Mouse (Mus musculus) small intestine, adult 2 months (tissue): ENCODE measurements around the gene Wdr18. TPM values are rescaled to one million over a fixed set of nuclear protein-coding genes. Genes with fewer than 3 reads are reported as not detected.
A peak's percentile ranks its signal among the peaks of the same experiment; 100 is the strongest.

Experiments
- H3K27ac ChIP-seq: fragments of 200-500 bp; 2 replicates; pipeline ENCODE4 v1.5.1; 2012; ENCODE audit warnings: low read depth, low read length, control low read depth, inconsistent platforms; ENCODE audit not compliant: insufficient read depth
- H3K27me3 ChIP-seq: fragments of 200-500 bp; 2 replicates; pipeline ENCODE4 v1.6.1; 2012; ENCODE audit warnings: mild to moderate bottlenecking, moderate library complexity, low read length, inconsistent platforms; ENCODE audit not compliant: control insufficient read depth, insufficient read depth
- H3K36me3 ChIP-seq: fragments of 200-500 bp; 2 replicates; pipeline ENCODE4 v1.6.1; 2012; ENCODE audit warnings: mild to moderate bottlenecking, low read length, control low read depth, inconsistent platforms; ENCODE audit not compliant: control insufficient read depth, insufficient read depth
- H3K4me1 ChIP-seq: fragments of 200-500 bp; 2 replicates; pipeline ENCODE4 v1.6.1; 2012; ENCODE audit warnings: low read length, inconsistent platforms, mixed read lengths; ENCODE audit not compliant: control insufficient read depth, insufficient read depth, insufficient read length
- H3K4me3 ChIP-seq: fragments of 200-500 bp; 2 replicates; pipeline ENCODE4 v1.5.1; 2012; ENCODE audit warnings: low read depth, mild to moderate bottlenecking, control low read depth, inconsistent platforms, low read length, moderate library complexity
- CTCF ChIP-seq: fragments of 200-500 bp; IDR thresholded peaks from 2 replicates; pipeline ENCODE4 v1.5.1; 2012; ENCODE audit warnings: low read depth, mild to moderate bottlenecking, control low read depth, inconsistent platforms, low read length, moderate library complexity, mixed read lengths; ENCODE audit not compliant: insufficient replicate concordance, insufficient read length; ENCODE audit errors: extremely low read depth
- POLR2A ChIP-seq: fragments of 200-500 bp; IDR thresholded peaks from 2 replicates; pipeline ENCODE4 v1.6.1; 2012; ENCODE audit warnings: low read depth, mild to moderate bottlenecking, control low read depth, inconsistent platforms, low read length, moderate library complexity
- WGBS: fragments of 180-500 bp; shearing (Covaris S2); methylation state at CpG from one replicate; pipeline ENCODE4 v1.1.7; 2018; 5-methylcytosine and 5-hydroxymethylcytosine counted together
- polyA plus RNA-seq: library from polyadenylated mRNA; depleted of rRNA; stranded (reverse); fragments of >200 nt; gene quantifications from 2 replicates; pipeline ENCODE4 v1.2.3, GENCODE M21; 2012

Wdr18 gene
- polyA plus RNA-seq, 1 experiment = 44.6 TPM

- peak; percentile 32; the same call in 1 of the 2 replicates for TF ChIP-seq POLR2A
- no peak for TF ChIP-seq CTCF
- Histone ChIP-seq H3K4me1 (peaks cover 3% of the 10 kb centered on the region; the same call in 1 of the 2 replicates), H3K27me3 (no peaks in the 10 kb centered on the region; the same call in 1 of the 2 replicates), H3K4me3 (no peak overlapping the region), H3K27ac (no peak overlapping the region), H3K36me3 (peaks cover 36% of the 10 kb centered on the region)
- 84% methylated on average over 5 of the region's 5 CpGs for WGBS
Observed at GRCm38 (mm10) chr10:79965325-79965724, 5.4 kb downstream of the Wdr18 start.

GRCm38 (mm10) chr10:79966886-79967400 lies 7.0 kb downstream of the Wdr18 start:
- H3K36me3 ChIP-seq = peaks cover 33% of the 10 kb centered on the region
- 58% methylated on average over 5 of the region's 5 CpGs for WGBS

GRCm38 (mm10) chr10:79968181-79968580 lies 8.2 kb downstream of the Wdr18 start:
- peaks cover 15% of the 10 kb centered on the region for H3K27me3 ChIP-seq
- H3K4me1 ChIP-seq = peaks cover 3% of the 10 kb centered on the region; the same call in 1 of the 2 replicates
- TF ChIP-seq CTCF (no peak), POLR2A (no peak)
- H3K4me3 ChIP-seq = no peak overlapping the region
- peaks cover 31% of the 10 kb centered on the region for H3K36me3 ChIP-seq
- 54% methylated on average over 1 of the region's 1 CpGs for WGBS
- no peak overlapping the region for H3K27ac ChIP-seq

More at GRCm38 (mm10) chr10:79966886-79967400, 7.0 kb downstream of the Wdr18 start:
- TF ChIP-seq POLR2A (no peak), CTCF (no peak)
- no peak overlapping the region for H3K4me3 ChIP-seq
- H3K27me3 ChIP-seq = peaks cover 13% of the 10 kb centered on the region
- peak overlapping the region; percentile 8; the same call in 1 of the 2 replicates for H3K27ac ChIP-seq
- H3K4me1 ChIP-seq = peaks cover 3% of the 10 kb centered on the region; the same call in 1 of the 2 replicates

DNA sequence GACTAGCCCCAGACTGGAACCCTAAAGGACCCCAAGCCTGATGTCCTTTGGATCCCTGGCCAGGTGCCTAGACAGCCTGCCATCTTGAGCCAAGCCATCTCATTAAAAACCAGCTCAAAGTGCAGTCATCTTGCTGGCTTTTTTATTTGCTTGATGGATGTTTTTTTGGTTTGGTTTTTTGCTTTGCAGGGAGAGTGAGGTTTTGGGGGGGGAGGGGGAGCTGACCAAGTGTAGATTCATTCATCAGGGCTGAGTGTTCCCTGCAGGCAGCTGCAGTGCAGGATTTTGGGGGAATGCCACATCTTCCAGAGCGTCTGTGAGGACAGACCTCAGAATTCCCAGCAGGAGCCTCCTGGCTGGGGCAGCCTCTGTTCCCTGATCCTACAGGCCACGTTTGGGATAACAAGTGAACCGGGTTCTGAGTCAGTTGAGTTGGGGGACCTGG lies 9.2 kb downstream of the Wdr18 start:
- H3K36me3 ChIP-seq = peaks cover 27% of the 10 kb centered on the region
- WGBS = 36% methylated on average over 3 of the region's 3 CpGs
- H3K4me3 ChIP-seq = no peak overlapping the region
- peaks cover 15% of the 10 kb centered on the region for H3K27me3 ChIP-seq
- H3K27ac ChIP-seq = no peak overlapping the region
- no peak for TF ChIP-seq CTCF
- TF ChIP-seq POLR2A = no peak
- H3K4me1 ChIP-seq = peaks cover 3% of the 10 kb centered on the region; the same call in 1 of the 2 replicates

- H3K4me3 ChIP-seq = no peak within 1 kb of the TSS
- peaks cover 18% of the 10 kb centered on the region for H3K36me3 ChIP-seq
- WGBS = 6% methylated on average over 47 of the region's 47 CpGs
- H3K27ac ChIP-seq = no peak within 1 kb of the TSS
- H3K27me3 ChIP-seq = peaks cover 15% of the 10 kb centered on the region
- H3K4me1 ChIP-seq = peaks cover 3% of the 10 kb centered on the region; the same call in 1 of the 2 replicates
- TF ChIP-seq CTCF (no peak), POLR2A (no peak)
Observed at GRCm38 (mm10) chr10:79970415-79971182, 10.6 kb downstream of the Wdr18 start, which contains the start of gene Grin3b. Gene Grin3b (plus strand): TSS chr10:79970715.

DNA sequence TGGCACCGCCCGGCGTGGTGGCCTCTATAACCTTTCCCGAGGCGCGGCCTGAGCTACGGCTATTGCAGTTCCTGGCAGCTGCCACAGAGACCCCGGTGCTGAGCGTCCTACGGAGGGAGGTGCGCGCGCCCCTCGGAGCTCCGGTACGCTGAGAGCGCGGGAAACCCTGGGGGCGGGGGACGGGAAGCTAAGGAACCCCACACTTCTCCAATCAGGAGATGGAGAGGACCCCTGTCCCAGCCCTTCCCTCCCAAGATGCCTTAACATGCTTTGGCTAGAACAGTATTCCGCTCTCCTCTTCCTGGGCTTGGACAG lies 11.2 kb downstream of the Wdr18 start:
- peaks cover 18% of the 10 kb centered on the region for H3K36me3 ChIP-seq
- H3K4me3 ChIP-seq = no peak overlapping the region
- TF ChIP-seq POLR2A = no peak
- TF ChIP-seq CTCF = no peak
- H3K4me1 ChIP-seq = peaks cover 3% of the 10 kb centered on the region; the same call in 1 of the 2 replicates
- H3K27ac ChIP-seq = no peak overlapping the region
- peaks cover 15% of the 10 kb centered on the region for H3K27me3 ChIP-seq
- WGBS = 8% methylated on average over 21 of the region's 21 CpGs

DNA sequence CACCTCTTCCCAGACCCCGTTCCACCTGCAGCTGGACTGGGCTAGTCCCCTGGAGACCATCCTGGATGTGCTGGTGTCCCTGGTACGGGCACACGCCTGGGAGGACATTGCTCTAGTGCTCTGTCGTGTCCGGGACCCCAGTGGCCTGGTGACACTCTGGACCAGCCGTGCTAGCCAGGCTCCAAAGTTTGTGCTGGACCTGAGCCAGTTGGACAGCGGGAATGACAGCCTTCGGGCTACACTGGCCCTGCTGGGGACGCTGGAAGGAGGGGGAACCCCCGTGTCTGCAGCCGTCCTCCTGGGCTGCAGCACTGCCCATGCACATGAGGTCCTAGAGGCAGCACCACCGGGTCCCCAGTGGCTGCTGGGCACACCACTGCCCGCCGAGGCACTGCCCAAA lies 12.9 kb downstream of the Wdr18 start:
- H3K4me1 ChIP-seq = no peaks in the 10 kb centered on the region
- peaks cover 15% of the 10 kb centered on the region for H3K27me3 ChIP-seq
- peaks cover 25% of the 10 kb centered on the region for H3K36me3 ChIP-seq
- 49% methylated on average over 14 of the region's 14 CpGs for WGBS
- H3K27ac ChIP-seq = no peak overlapping the region
- H3K4me3 ChIP-seq = no peak overlapping the region
- TF ChIP-seq CTCF (no peak), POLR2A (no peak)
